Mouse (Mus musculus) frontal cortex, adult (tissue): Measurements from ENCODE around the gene Galnt7.
A peak's percentile ranks its signal among the peaks of the same experiment; 100 is the strongest.

Source experiments
- ATAC-seq: cut with Nextera tagmentation; 2 replicates; pipeline ENCODE4 v1.9.2; 2017; ENCODE audit warnings: mild to moderate bottlenecking, moderate library complexity, mixed read lengths; ENCODE audit not compliant: low TSS enrichment

The Galnt7 gene

DNA sequence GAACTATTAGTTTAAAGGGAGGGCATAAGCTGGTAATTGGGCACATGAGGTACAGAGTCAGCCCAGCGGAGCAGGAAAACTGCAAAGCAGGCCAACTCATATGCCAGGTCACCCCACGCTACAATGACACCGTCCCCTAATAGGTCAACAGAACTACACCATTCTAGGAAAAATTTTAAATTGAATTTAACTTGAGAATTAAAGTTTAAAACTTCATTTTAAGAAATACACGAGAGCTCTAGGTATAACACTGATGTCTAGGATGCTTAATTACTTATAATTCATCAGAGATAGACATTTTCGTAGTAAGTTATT lies 67.7 kb downstream of the Galnt7 start:
- no peak for ATAC-seq

DNA sequence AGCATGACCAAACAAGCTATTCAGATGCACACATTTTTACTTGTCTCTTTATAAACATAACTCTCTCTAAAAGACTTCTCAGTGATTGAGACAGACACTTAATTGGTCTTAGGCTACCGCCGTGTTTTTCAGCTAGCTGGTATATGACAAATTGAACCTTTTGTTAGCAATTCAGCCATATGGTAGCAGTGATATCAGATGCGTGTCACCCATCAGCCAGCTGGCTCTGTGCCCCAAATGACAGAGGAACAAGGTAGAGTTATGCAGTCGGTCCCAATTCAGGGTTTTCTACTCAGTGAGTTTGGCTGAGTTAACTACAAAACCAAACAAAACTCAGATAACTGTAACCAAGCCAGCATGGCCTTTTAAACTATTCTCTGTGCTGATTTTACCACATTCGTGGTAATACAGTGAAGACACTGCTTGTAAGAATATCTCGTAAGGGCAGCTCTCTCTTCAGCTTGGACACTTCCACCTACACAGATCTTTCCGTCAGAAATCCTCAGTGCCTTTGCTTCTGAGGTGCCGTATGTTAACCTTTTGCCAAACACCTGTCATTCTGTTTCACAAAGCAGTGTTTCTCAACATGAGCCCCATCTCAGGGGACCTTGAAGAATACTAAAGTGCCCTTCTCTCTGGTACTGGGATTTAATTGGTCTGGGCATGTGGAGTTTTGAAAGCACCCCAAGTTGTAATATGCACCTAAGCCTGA lies 68.3 kb downstream of the Galnt7 start:
- ATAC-seq, result no peak; the same call in 1 of the 2 replicates

DNA sequence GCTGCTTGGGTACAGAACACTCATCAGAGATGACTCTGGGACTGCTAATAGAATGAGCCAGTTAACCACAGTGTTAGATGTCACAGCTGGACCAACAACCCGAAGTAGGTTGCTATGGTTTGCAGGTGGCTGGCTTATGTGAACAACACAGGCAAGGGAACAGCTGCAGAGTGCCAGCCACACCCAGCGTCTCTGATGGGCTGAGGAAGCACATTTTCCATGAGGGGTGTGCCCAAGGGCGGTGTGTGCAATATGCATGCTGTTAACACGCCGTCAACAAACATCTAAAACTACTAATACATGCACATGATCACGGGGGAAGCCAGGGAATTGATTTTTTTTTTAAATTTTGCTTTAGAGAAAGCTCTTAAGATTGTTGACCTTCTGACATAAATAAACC lies 73.0 kb downstream of the Galnt7 start:
- no peak for ATAC-seq

DNA sequence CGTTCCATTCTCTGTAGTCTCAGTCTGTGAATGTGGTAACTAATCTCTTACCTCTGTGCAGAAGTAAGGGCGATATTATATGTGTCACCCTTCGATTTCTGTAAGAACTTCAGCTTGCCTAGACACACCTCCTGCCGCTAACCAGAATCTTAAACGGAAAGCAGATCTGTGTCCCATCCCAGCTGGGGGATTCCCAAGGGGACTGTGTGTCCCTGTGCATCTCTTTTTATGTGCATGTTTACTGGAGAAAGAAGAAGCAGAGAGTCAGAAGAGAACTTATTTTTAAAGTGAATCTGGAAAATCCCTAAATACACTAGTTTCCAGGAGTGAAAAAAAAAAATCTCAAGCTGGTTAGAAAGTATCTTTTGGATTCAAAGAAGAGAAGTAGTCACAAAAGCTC lies 75.5 kb downstream of the Galnt7 start:
- no peak for ATAC-seq

DNA sequence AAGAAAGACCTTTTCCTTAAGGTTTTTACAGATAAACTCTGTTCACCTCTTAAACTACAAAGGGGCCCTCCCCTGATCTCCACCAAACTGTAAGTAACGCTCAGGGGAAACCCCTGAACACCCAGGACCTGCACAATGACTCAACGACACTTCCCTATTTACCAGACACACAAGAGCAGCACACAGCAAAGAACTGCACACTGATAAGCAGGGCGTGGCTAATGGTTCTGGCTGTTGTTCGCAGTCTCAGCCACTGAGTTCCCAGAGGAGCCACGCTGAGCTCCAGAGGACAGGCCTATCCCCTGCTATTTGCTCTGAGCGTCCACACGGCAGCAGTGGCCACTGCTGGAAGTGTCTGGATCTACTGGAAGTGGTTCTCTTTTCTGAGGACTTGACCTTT lies 76.6 kb downstream of the Galnt7 start:
- ATAC-seq, result 0 out of 2 replicates have a peak, but pooled peaks have one; percentile 29

DNA sequence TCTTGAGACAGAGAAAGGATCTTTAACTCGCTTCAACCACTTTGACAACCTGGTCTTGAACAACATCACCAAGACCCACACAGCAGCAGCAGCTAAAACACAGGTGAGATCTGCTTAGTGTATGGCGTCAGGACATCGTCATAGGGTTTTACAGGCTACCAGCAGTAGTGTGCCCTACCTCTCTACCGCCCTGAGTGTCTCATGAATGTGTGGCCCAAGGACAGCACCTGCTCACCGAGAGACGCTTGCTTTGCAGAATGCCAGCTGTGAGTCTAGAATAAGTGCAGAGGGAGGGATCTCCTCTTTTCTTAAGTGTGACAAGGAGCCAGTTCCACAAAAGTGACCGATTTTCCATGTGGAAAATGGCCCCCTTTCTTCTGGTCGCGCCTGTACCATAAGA lies 77.5 kb downstream of the Galnt7 start:
- no peak for ATAC-seq

DNA sequence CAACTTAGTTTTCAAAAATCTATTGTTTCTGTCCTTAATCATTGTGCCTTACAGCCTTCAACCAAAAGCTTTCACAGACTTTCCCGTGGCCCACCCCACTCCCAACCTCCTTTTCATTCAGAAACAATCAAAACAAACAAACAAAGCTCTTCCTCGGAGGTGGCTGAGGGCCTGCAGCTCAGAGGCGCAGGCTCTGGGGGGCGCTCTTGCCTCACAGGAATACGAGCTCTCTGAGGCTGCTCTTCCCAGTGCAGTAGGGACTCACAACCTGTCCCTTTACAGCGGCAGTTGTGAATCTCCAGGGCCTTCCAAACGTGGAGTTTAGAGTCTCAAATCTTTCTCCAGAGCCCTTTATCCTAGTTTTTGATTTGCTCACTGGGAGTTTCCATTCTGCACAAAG lies 78.4 kb downstream of the Galnt7 start:
- ATAC-seq, result peak; percentile 84

DNA sequence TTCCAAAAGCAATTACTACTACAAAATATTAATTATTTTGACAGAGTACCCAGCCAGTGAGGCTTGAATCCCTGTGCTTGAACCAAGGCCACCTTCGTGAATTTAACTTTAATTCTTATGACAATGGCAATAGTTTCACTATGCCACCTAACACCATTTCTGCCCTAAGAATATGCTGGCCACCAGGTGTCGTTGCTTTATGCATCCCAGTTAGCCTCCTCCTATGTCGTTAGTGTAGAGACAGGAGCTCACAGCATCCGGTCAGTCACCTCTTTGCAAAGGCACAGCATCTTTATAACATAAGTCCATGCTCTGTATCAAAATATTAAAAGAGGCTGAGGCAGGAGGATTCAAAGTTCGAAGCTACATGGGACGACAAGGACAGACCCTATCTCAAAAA lies 79.0 kb downstream of the Galnt7 start:
- ATAC-seq, result no peak

DNA sequence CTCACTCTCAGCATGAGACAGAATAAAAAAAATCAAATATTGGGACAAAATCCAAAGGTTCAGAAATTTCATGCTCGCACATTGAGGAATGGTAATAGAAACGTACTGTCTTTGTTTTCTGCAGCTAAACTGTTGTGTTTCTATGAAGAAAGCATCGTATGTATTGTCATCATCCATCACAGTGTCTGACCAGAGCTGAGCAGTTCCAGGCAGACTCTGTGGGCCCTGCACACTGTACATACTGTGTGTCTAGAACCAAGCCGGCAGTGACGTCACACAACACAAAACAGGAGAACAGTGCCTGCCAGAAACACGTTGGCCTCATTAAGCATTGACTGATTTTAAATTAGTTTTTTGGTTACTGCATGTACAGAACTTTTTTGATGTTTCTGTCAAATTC lies 82.9 kb downstream of the Galnt7 start:
- no peak for ATAC-seq

DNA sequence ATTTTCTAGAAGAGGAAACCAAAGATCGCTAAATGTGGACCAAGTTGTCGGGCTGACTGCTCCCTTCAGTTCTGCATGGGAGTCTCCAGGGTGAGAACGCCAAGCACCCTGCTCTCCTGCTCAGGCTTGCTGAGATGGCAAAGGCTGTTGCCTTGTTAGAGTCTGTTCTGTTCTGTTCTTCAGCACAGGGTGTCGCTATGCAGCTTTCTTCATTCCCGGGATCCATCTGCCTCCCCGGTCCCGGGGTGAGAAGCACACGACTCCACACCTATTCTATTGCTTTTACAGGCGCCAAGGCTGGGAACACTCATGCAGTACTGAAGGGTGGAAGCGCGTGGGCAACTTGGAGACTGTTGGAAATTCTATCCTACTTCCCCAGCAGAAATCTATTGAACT lies 83.4 kb downstream of the Galnt7 start:
- peak; percentile 96 for ATAC-seq

DNA sequence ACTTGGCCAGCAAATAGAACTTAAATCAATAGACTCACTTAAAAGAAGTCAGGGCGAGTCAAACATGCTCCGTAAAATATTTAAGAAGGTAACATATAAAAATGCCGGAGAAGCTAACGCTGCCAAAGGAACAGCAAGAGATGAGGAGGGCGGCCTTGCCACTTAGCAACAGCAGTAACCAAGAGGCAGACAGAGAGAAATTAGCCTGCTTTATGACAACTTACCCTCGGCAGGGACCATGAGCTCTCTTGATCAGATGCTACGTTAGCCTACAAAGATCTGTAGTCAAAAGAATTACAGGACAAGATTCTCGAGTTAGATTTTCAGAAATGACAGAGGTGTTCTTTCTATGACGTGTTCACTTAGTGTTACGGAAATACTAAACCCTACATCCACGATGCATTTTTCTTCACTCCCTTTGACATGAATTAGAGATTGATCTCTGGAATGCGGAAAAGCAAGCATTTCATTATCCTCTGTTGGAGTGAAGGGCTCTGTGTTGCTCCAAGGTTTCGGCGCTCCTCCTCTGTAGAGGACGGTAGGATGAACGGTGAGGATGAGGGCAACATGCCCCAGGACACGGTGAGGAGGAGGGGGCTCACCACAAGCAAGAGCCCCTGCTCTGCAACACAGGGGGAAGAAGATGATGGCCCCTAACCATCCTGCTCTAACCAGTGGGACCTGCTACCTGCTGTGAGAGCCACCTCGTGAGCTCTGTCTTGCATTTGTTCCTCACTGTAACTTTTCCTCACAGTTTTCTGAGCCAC lies 84.0 kb downstream of the Galnt7 start:
- ATAC-seq, result peak; percentile 21

DNA sequence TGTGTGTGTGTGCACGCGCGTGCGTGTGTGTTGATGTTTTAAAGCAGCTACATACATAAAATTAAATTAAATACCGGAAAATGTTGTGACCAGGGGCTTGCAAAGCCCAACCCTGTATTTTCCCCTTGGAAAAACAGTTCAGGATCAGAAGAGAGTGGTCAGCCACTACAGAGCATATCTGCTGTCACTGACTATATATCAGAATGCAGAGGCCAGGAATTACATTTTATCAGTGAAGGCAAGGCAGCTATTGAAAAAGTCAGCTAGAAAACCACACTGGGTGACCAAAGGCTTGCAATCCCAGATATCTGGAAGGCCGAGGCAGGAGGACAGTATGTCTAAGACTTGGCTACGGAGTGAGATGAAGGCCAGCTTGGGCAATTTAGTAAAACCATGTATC lies 84.8 kb downstream of the Galnt7 start:
- no peak for ATAC-seq

DNA sequence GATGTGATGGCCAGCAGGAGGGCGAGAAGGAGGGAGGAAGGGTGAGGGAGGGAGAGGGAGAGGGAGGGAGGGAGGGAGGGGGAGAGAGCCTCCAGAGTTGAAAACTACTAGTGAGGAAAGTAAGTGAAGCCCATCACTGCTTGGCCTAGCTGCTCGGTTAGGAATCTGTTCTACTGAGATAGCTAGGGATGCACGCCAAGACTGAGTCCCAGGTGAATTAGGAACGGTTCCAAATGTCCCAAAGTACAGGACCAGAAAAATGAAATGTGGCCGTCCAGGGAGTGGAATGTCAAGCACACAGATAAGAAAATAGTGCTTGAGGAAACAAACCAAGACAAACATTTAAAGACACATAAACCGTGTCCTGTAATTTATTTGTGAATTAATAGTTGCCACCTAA lies 87.8 kb downstream of the Galnt7 start:
- ATAC-seq, result no peak

DNA sequence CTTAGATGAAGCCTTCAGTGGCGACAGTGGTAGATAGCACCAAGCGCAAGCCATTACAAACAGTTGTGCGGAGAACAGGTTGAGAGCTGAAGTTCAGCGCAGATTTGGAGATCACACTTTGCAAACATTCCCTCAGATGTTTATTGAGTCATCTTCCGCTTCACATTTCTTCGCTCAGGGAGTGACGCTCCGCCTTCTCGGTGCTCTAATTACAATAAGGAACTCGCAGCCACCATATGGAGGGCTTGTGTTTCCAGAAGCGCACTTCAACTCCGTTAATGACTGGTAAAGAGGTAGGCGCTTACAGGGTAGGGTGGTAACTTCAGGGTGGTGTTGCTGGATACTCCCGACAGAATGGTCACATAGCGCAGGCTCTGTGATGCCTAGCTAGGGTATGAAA lies 89.1 kb downstream of the Galnt7 start:
- peak; percentile 83 for ATAC-seq

DNA sequence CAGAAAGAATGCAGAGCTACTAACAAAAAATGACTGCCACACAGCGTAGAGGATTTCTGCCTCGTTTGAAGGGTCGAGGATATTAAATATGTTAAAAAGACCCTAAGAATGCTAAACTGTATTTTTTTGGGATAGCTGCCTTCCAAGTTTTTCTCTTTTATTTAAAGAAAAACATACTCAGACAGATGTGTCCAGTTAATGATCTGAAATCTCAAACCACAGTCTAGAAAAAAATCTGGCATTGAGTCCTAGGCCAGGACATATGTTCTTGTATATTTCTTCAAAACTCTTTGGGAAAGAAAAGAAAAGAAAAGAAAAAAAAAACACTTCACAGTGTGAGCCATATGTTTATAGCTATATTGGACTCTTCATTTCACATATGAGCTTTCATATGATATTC lies 90.1 kb downstream of the Galnt7 start:
- no peak for ATAC-seq

DNA sequence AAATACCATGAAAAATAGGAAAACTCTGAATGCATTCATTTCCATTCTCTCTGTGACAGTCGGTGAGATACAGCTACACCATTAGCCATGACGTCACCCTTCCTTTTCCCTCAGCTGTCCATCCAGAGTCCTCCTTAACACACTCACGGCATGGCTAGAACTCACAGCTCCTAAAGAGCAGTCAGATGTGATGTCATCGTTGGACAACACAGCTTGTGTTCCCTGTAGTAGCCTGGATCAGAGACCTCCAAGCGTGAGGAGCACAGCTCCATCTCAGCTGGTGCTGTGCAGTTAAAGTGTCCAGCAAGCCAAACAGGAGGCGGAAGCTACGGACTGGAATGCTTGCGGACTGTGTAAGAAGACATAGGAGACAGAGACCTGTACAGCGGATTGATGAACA lies 91.9 kb downstream of the Galnt7 start:
- ATAC-seq, result no peak

DNA sequence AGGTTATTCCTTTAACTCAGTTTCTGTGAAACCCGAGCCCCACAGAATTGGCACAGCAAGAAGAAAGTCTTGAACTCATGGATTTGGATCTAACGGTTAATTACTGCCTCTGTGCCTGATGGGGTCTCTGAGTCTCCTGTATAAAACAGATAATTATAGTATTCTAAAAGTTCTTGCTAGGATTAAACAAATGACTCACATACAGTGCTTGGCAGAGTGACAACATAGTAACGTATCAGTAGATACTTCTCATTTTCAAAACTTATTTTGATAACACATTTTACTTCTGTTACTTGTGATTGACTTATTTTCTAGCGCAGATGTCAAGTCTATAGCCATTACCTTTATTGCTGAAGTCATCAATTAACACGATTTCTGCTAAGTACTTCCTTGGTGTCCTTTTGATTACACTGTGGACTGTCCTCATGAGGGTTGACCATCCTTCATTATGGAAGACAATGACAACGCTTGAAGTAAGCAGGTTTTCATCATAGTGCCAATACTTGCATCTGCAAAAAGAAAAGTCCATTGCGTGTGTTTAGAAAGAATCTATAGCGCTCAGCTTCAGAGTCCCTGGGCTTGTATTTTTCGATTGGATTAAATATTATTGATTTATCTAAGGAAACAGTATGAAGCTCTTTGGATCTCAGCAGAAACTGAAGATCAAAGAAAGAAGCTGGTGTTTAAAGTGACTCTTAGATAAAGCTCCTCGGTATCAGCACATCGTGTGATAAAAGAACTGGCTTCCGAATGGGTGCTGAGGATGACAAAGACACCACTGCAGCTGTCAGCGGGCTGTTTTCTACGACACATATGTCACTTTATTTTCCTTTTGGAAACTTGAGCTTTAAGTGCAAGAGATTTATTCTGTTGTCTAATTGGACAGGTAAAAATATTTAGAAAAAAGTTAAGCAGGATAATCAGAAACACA lies 100.5 kb downstream of the Galnt7 start:
- ATAC-seq, result no peak

DNA sequence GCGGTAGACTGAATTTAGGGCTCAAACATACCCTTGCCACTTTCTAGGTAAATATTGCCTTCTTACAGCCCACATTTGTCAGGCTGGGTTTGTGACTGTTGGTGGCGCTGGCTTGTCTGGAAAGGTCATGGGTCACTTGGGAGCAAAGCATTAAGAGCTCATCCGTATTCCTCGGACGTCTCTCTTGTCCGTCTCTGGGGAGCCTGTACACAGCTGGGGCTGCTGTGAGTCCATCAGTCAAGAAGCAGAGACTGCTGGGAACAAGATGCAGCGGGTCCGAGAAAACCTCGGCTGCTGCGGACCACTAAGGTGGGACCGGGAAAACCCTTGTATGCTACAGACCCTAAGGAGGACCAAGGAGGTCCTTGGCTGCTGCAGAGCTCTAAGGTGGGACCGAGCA lies 105.3 kb downstream of the Galnt7 start:
- no peak for ATAC-seq

DNA sequence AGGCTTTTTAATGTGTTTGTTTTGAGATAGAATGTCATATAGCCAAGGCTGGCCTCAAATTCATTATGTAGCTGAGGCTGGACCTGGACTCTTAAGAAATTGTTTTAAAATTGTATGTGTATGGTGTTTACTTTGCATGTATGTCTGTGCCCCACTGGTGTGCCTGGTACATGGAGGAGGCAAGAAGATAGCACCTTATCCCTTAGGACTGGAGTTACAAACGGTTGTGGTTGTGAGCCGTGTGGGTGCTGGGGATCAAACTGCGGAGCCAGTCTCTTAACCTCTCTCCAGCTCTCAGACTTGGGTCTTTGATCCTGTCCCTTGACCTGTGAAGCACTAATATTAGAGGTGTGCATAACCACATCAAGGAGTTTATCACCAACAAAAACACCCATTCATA lies 106.0 kb downstream of the Galnt7 start:
- no peak for ATAC-seq

DNA sequence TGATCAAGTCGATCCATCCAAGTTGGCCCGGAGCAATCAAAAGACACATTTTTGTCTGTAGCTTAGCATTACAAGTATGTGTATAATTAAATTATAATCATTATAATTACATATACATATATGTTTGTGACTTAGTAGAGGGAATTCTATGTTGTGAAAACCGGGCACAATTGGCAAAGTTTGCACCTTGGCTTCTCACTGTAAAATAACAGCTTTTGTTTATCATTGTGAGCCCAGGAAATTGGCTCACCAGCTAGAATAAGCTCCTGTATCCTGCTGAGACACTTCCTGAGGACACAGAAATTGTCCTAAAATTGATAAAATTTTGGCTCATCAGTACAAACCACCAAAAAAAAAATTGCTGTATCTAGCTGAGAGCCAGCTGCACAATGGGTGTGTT lies 106.4 kb downstream of the Galnt7 start:
- ATAC-seq, result no peak

DNA sequence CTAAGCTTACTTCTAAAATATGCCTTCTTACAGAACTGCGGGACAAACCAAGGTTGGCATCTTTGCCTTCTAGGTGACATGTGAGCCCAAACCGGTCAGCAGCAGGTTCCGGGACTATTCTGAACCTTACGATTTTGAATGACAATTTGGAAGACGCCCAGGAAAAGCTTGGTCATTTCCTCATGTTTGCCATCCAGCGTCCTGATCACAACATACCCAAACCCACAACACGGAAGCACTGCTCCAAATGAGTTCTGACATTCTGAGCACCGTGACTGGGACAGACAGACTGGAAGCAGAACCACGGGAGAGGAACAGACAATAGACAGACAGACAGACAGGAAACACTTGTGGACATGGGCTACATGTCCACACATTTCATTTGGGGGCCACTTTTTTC lies 111.4 kb downstream of the Galnt7 start:
- no peak for ATAC-seq

DNA sequence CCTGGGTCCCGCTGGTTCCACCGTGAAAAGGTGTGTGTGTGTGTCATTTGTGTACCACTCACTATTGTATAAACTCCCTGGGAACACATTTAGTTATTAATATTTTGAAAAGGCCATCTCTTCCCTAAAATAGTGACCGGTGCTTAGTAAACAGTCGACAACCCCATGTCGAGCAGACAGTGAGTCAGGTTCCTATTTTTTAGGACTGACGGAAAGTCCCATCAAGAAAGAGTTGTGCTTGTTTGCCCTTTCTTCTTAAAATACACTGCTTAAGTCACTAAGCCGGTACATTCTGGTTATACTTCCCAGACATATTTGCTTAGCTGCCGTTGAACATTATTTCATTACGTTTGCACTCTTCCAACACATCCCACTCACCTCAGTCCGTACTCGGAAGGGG lies 111.9 kb downstream of the Galnt7 start:
- ATAC-seq, result no peak
